Mouse (Mus musculus) olfactory bulb, adult 2 months (tissue): Measurements from ENCODE around the gene Amz2. TPM values are rescaled to one million over a fixed set of nuclear protein-coding genes. Genes with fewer than 3 reads are reported as not detected.
"Not testable (repeated sequence)": the region's sequence is repeated elsewhere in the genome, so short reads cannot be mapped to it uniquely, and the experiment has no call there.

ENCODE experiments used
- H3K27ac ChIP-seq: fragments of 200-500 bp; 2 replicates; pipeline ENCODE4 v1.5.1; 2012; ENCODE audit warnings: low read depth, low read length; ENCODE audit not compliant: insufficient read depth
- H3K4me1 ChIP-seq: fragments of 200-500 bp; 2 replicates; pipeline ENCODE4 v1.6.1; 2012; ENCODE audit warnings: low read length; ENCODE audit not compliant: control insufficient read depth, insufficient read depth
- H3K4me3 ChIP-seq: fragments of 200-500 bp; 2 replicates; pipeline ENCODE4 v1.5.1; 2012; ENCODE audit warnings: mild to moderate bottlenecking, low read depth, low read length, moderate library complexity; ENCODE audit not compliant: insufficient read depth
- CTCF ChIP-seq: fragments of 200-500 bp; IDR thresholded peaks from 2 replicates; pipeline ENCODE4 v1.5.1; 2012; ENCODE audit warnings: low read depth, mild to moderate bottlenecking, low read length, moderate library complexity; ENCODE audit not compliant: insufficient read depth
- POLR2A ChIP-seq: fragments of 200-500 bp; IDR thresholded peaks from 2 replicates; pipeline ENCODE4 v1.6.1; 2012; ENCODE audit warnings: mild to moderate bottlenecking, low read depth, low read length, moderate library complexity; ENCODE audit not compliant: insufficient read depth
- WGBS: fragments of 180-500 bp; shearing (Covaris S2); methylation state at CpG from one replicate; pipeline ENCODE4 v1.1.7; 2018; 5-methylcytosine and 5-hydroxymethylcytosine counted together
- polyA plus RNA-seq: library from polyadenylated mRNA; stranded (reverse); fragments of >200 nt; gene quantifications from 2 replicates; pipeline ENCODE4 v1.2.4, GENCODE M21; 2012; ENCODE audit warnings: low replicate concordance; ENCODE audit not compliant: missing spikeins, insufficient read depth, insufficient read length

The Amz2 gene
- polyA plus RNA-seq, 1 experiment, result not detected

DNA sequence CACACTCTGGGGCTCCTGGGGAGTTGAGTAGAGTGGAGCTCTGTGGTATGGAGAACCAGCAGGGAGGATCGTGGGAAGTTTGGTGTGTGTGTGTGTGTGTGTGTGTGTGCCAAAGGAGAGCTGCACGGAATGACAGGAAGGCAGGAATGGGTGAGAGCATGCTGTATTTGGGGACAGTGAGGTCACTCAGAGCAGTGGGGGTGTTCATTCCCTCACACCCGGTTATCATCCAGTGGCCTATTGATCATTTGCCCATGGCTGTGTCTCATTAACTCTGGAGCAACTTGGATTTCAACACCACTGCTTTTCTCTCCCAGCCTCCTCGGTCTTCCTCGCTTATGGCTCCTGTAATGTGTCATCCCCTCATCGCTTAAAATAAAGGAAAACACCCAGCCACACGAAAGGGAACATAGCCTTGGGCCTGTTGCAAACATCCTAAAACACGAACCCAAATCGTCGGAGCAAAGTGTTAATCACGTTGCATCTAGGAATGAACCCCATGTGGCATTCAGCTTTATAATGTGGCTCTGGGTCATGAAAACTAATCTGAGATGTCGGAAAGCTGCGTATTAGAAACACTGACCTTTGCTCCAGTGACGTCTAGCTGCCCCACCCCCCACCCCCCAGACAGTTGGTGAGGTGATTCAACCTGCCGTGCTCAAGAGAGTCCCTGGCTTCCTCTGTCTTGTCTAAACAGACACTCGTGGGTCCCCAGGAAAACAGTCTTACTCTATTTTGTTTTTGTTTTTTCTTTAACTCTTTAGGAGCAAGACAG lies 52.0 kb downstream of the Amz2 start:
- Histone ChIP-seq H3K4me1 (peaks cover 2% of the 10 kb centered on the region; the same call in 1 of the 2 replicates), H3K4me3 (no peak overlapping the region), H3K27ac (no peak overlapping the region)
- WGBS, result 59% methylated on average over 16 of the region's 16 CpGs
- no peak for TF ChIP-seq POLR2A
- TF ChIP-seq CTCF, result no peak

- TF ChIP-seq CTCF (no peak), POLR2A (no peak)
Observed at GRCm38 (mm10) chr11:109479575-109480285, 54.0 kb downstream of the Amz2 start.

DNA sequence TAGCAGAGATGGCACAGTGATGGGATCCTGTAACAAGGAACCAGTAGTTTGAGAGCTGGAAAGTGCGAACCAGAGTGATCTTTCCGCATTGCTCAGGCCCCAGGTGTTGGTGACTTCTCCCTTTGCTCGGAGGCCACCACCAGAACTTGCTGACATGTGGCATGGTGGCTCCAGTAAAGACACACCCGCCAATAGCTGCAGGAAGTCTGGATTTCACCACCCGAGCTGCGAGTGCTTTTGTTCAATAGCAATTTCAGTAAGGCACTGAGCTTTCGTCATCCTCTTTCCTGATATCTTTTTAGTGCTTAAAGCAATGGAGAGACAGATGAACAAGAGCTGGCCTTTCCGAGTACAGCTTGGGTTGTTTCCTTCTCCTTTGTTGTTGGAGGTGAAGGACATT lies 54.7 kb downstream of the Amz2 start:
- WGBS, result 92% methylated on average over 8 of the region's 8 CpGs
- TF ChIP-seq CTCF (no peak), POLR2A (no peak)

More at GRCm38 (mm10) chr11:109479575-109480285, 54.0 kb downstream of the Amz2 start:
- 66% methylated on average over 16 of the region's 16 CpGs for WGBS
- H3K4me1 ChIP-seq, result peaks cover 2% of the 10 kb centered on the region; the same call in 1 of the 2 replicates
- H3K4me3 ChIP-seq, result no peak overlapping the region
- no peak overlapping the region for H3K27ac ChIP-seq

DNA sequence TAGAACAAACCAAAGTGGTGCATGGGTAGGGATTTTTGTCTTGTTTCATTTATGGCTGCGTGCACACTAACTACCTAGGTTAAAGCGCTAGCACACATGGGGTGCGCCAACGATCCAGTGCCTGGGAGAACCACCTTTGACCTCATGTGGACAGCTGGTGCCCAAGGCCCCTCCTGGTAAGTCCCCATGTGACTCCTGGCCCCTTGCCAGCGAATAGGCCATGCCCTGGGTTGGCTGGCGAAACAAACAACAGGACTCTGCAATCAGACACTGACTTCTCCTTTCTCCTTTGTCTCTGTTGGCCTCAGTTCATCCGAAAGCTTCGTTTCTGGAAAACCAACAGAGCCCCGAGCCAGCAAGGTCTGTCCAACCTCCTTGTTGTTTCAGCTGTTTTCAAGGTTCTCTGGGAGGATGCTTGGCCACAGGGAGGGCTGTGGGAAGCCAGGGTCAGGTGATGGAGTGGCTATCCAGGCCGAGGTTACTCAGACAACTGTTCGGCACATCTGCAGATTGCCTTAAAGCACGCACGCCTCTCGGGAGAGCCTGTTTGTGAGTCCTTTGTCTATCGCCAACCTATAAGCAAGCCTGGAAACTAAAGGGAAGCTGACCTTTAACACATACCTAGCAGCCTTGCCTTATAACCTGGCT lies 59.8 kb downstream of the Amz2 start:
- no peak for TF ChIP-seq CTCF
- H3K4me1 ChIP-seq, result no peaks in the 10 kb centered on the region
- WGBS, result 82% methylated on average over 15 of the region's 15 CpGs
- no peak overlapping the region for H3K4me3 ChIP-seq
- 0 out of 2 replicates have a peak overlapping the region, but pooled peaks have one; percentile 14 for H3K27ac ChIP-seq

More for the DNA sequence above, 54.7 kb downstream of the Amz2 start:
- H3K4me1 ChIP-seq, result peaks cover 2% of the 10 kb centered on the region; the same call in 1 of the 2 replicates
- H3K27ac ChIP-seq, result no peak overlapping the region
- H3K4me3 ChIP-seq, result no peak overlapping the region

GRCm38 (mm10) chr11:109487111-109487510 lies 61.4 kb downstream of the Amz2 start:
- WGBS, result 50% methylated on average over 1 of the region's 1 CpGs
- H3K4me1 ChIP-seq, result no peaks in the 10 kb centered on the region
- no peak overlapping the region for H3K4me3 ChIP-seq
- TF ChIP-seq POLR2A (no peak), CTCF (no peak)
- H3K27ac ChIP-seq, result no peak overlapping the region

DNA sequence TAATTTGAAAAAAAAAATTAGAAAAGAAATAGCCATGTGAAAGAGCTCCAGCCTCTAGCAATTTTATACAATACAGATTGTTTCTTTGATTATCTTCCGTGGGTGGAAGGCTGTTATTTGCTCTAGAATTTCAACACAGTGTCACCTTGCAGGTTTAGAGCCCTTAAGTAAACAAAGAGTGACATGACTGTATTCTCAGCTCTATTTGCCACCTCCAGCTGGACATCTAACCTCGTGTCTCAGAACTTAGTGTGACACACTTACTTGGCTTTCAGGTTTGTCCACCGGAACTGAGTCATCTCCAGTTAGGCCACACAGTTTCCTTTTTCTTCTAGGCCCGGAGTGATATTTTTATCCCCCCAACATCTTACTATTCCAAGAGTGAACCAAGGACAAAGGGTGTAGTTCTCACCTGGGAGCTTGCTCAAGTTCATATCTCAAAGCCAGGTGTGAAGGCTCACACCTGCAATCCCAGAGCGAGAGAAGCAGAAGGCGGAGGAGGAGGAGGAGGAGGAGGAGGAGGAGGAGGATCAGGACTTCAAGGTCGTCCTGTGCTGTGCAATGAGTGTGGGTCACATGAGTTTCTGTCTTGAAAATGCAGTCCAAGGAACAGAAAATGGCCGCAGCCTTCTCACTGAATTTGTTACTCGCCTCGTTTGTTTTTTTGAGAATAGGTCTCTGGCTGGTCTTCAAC lies 62.4 kb downstream of the Amz2 start:
- Histone ChIP-seq H3K4me3 (no peak overlapping the region), H3K27ac (no peak overlapping the region), H3K4me1 (no peaks in the 10 kb centered on the region)
- TF ChIP-seq CTCF (no peak), POLR2A (no peak)
- WGBS, result 83% methylated on average over 10 of the region's 10 CpGs

DNA sequence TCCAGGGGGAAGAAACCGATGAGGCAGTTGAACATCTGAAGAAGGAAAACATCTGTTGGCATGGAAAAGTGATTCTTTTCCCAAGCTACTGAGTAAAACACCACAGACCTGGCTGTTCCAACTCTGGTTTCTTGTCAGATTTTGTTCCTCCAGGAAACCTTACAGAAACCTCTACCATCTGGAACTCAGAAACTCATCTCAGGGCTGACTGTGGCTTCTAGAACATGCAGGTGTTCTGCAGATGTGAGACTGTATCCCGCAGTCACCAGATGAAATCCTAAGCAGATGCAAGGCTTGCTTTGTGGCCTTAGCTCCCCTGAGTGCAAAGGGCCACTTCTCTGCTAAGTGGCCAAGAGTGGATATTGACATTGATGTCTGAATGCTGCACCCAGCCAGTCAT lies 64.0 kb downstream of the Amz2 start:
- 92% methylated on average over 2 of the region's 2 CpGs for WGBS
- TF ChIP-seq CTCF (no peak), POLR2A (no peak)
- H3K27ac ChIP-seq, result no peak overlapping the region
- H3K4me1 ChIP-seq, result no peaks in the 10 kb centered on the region
- H3K4me3 ChIP-seq, result no peak overlapping the region

- Histone ChIP-seq H3K4me1 (no peaks in the 10 kb centered on the region), H3K27ac (no peak overlapping the region), H3K4me3 (no peak overlapping the region)
- no peak for TF ChIP-seq CTCF
- TF ChIP-seq POLR2A, result no peak
- WGBS, result 92% methylated on average over 4 of the region's 4 CpGs
Observed at GRCm38 (mm10) chr11:109491844-109492243, 66.1 kb downstream of the Amz2 start.

DNA sequence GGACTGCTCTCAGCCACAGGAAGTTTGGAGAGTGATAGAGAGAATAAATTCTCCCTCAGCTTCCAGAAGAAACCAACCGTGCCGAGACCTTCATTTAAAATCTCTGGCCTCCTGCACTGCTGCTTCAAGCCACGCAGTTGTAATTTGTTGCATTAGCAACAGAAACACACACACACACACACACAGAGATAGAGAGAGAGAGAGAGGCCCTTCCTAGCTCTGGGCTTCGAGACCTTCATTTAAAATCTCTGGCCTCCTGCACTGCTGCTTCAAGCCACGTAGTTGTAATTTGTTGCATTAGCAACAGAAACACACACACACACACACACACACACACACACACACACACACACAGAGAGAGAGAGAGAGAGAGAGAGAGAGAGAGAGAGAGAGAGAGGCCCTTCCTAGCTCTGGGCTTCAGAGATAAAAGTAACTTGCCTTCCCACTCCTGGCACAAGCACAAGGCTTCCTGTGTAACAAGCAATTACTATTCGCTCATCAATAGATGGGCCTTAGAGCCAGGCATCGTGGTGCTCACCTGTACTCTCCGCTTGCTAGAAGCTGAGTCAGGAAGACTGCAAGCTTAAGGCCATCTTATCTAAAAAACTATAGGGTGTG lies 67.2 kb downstream of the Amz2 start:
- not testable (repeated sequence) for H3K4me3 ChIP-seq, H3K4me1 ChIP-seq, H3K27ac ChIP-seq
- 57% methylated on average over 8 of the region's 8 CpGs for WGBS
